Mouse (Mus musculus) cerebellum, adult 2 months (tissue): ENCODE measurements around the gene Aip. TPM values are rescaled to one million over a fixed set of nuclear protein-coding genes. Genes with fewer than 3 reads are reported as not detected.
A peak's percentile ranks its signal among the peaks of the same experiment; 100 is the strongest.

ENCODE experiments used
- DNase-seq, 2 experiments: peaks; one replicate each; pipeline ENCODE4 v3.0.0; 2021
- H3K27ac ChIP-seq: fragments of 200-500 bp; 2 replicates; pipeline ENCODE4 v1.5.1; 2012; ENCODE audit warnings: low read length, control low read depth, inconsistent platforms; ENCODE audit not compliant: insufficient read depth
- H3K27me3 ChIP-seq: fragments of 200-500 bp; 2 replicates; pipeline ENCODE4 v1.6.1; 2012; ENCODE audit warnings: inconsistent platforms, mild to moderate bottlenecking, low read length, moderate library complexity; ENCODE audit not compliant: control insufficient read depth, insufficient read depth
- H3K4me1 ChIP-seq: fragments of 200-500 bp; 2 replicates; pipeline ENCODE4 v1.6.1; 2011; ENCODE audit warnings: low read length; ENCODE audit not compliant: control insufficient read depth, insufficient read depth
- H3K4me3 ChIP-seq: fragments of 200-500 bp; replicated peaks from 2 replicates; pipeline ENCODE3; 2011; ENCODE audit warnings: mild to moderate bottlenecking, low read depth, low read length, control low read depth; ENCODE audit not compliant: insufficient read depth
- CTCF ChIP-seq: fragments of 200-500 bp; IDR thresholded peaks from 2 replicates; pipeline ENCODE4 v1.5.1; 2011; ENCODE audit warnings: low read depth, mild to moderate bottlenecking, control low read depth, low read length, moderate library complexity, borderline replicate concordance; ENCODE audit not compliant: insufficient read depth
- POLR2A ChIP-seq: fragments of 200-500 bp; IDR thresholded peaks from 2 replicates; pipeline ENCODE4 v1.6.1; 2011; ENCODE audit warnings: low read length, control low read depth, borderline replicate concordance; ENCODE audit not compliant: insufficient read depth
- WGBS: fragments of 180-500 bp; shearing (Covaris S2); methylation state at CpG from one replicate; pipeline ENCODE4 v1.1.7; 2018; 5-methylcytosine and 5-hydroxymethylcytosine counted together
- polyA plus RNA-seq: library from polyadenylated mRNA; depleted of rRNA; stranded (reverse); fragments of >200 nt; gene quantifications from 2 replicates; pipeline ENCODE4 v1.2.3, GENCODE M21; 2012

Aip gene
- polyA plus RNA-seq, 1 experiment, result 207 TPM

DNA sequence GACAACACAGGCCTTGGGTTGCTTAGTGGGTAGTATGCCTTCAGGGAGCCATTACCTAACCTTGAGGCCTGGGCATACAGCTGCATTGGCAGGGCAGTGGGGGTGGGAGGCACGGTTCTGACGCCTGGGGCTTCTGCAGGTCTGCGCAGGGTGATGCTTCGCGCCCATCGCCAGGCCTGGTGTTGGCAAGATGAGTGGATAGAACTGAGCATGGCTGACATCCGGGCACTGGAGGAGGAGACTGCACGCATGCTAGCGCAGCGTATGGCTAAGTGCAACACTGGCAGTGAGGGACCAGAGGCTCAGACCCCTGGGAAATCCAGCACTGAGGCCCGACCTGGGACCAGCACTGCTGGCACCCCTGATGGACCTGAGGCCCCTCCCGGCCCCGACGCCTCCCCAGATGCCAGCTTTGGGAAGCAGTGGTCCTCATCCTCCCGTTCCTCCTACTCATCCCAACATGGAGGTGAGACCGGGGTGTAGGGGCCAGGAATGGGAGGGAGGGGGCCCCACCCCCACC, 20.9 kb downstream of the Aip start:
- Histone ChIP-seq H3K27me3 (no peaks in the 10 kb centered on the region), H3K4me1 (peaks cover 26% of the 10 kb centered on the region), H3K27ac (no peak overlapping the region), H3K4me3 (no peak overlapping the region)
- WGBS, result 81% methylated on average over 16 of the region's 16 CpGs
- TF ChIP-seq POLR2A (no peak), CTCF (no peak)
- DNase-seq, result no peak

DNA sequence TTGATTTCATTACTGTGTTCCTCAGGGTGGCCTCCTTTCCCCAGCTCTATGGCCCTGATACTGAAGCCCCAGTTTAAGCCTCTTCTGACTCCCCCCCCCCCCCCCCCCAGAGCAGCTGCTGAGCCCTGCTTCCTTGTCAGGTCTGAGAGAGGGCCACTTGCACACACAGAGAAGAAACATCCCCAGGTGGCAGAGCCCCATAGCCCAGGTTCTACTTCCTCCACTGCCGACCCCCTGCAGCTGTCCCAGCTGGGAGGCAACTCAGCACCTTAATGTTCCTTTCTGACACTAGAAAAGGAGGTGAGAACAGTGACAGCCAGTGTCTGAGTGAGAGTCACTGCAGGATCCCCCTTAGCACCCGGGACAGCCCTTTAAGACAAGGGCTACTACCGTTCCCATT, 21.9 kb downstream of the Aip start:
- Histone ChIP-seq H3K27ac (peak overlapping the region; percentile 83; the same call in 1 of the 2 replicates), H3K4me1 (peaks cover 31% of the 10 kb centered on the region), H3K27me3 (no peaks in the 10 kb centered on the region), H3K4me3 (no peak overlapping the region)
- TF ChIP-seq CTCF (no peak), POLR2A (no peak)
- 65% methylated on average over 3 of the region's 3 CpGs for WGBS
- no peak for DNase-seq

GRCm38 (mm10) chr19:4103294-4103693, 22.4 kb downstream of the Aip start:
- Histone ChIP-seq H3K4me3 (peak overlapping the region; percentile 72), H3K27me3 (no peaks in the 10 kb centered on the region), H3K27ac (peak overlapping the region; percentile 83), H3K4me1 (peaks cover 34% of the 10 kb centered on the region)
- 63% methylated on average over 18 of the region's 18 CpGs for WGBS
- peak; percentile 43 to 56 for DNase-seq
- TF ChIP-seq CTCF (no peak), POLR2A (no peak)

DNA sequence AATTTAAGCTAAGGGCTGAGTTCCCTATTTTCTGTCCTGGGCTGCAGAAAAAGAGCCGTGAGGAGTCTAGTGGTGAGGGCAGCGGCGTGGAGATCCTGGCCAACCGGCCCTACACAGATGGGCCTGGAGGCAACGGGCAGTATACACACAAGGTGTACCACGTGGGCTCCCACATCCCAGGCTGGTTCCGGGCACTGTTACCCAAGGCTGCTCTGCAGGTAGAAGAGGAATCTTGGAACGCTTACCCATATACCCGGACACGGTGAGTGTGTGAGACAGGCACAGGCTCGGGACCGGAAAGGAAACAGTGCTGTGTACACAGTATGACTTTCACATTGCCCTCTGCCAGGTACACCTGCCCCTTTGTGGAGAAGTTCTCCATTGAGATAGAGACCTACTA, 23.0 kb downstream of the Aip start:
- WGBS, result 15% methylated on average over 12 of the region's 12 CpGs
- peaks cover 34% of the 10 kb centered on the region for H3K4me1 ChIP-seq
- H3K27me3 ChIP-seq, result no peaks in the 10 kb centered on the region
- peak; percentile 73 to 86 for DNase-seq
- no peak for TF ChIP-seq CTCF
- TF ChIP-seq POLR2A, result no peak
- peak overlapping the region; percentile 72 for H3K4me3 ChIP-seq
- peak overlapping the region; percentile 94 for H3K27ac ChIP-seq

DNA sequence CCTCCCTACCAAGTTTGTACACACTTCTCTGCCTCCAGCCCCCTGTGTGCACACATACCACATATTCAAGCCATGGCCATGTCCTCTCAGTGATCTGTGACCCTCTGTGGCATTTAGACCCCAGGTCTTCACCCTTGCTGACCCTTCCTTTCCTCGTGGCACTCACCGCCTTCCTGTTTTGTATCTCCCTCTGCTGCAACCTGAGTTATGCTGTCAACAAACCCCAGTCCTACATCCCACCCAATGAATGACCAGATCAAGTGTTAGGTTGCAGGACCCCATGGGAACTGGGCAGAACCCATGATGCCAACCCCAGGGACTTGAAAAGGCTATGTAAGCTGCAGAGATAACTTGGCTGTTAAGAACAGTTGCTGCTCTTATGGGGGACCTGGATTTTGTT, 23.6 kb downstream of the Aip start:
- 87% methylated on average over 2 of the region's 2 CpGs for WGBS
- H3K4me1 ChIP-seq, result peaks cover 34% of the 10 kb centered on the region
- no peak for DNase-seq
- H3K27me3 ChIP-seq, result no peaks in the 10 kb centered on the region
- H3K27ac ChIP-seq, result peak overlapping the region; percentile 94
- TF ChIP-seq POLR2A (no peak), CTCF (no peak)
- peak overlapping the region; percentile 72 for H3K4me3 ChIP-seq

GRCm38 (mm10) chr19:4101466-4101865, 24.2 kb downstream of the Aip start:
- DNase-seq, result peak; percentile 53 to 61
- Histone ChIP-seq H3K27me3 (no peaks in the 10 kb centered on the region), H3K4me1 (peaks cover 34% of the 10 kb centered on the region), H3K27ac (peak overlapping the region; percentile 94), H3K4me3 (peak overlapping the region; percentile 72)
- TF ChIP-seq POLR2A, result no peak
- TF ChIP-seq CTCF, result no peak
- WGBS, result 14% methylated on average over 6 of the region's 6 CpGs

DNA sequence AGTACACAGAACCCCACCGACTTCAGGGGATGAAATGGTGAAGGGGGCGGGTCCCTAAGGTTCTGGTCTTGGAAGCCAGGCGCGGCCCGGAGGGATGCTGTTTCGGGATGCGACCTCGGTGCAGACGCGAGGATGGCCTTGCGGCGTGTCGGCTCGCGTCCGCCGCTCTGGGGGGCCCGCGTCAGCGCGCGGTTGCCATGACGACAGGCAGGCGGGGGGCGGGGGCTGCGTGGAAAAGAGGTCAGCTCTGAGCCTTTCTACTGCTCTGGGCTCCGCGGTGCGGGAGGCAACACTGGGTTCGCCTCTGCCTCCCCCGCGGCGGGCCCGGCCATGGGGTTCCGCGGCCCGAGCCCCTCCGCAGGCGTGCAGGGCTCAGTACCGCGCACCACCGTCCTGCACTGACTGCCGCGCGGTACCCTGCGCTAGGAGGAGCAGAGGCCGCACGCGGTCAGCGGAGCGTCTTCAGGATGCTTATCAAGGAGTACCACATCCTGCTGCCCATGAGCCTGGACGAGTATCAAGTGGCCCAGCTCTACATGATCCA, 24.9 kb downstream of the Aip start:
- Histone ChIP-seq H3K4me1 (peaks cover 34% of the 10 kb centered on the region), H3K27ac (peak overlapping the region; percentile 94), H3K4me3 (peak overlapping the region; percentile 72), H3K27me3 (no peaks in the 10 kb centered on the region)
- peak; percentile 89 to 91 for DNase-seq
- TF ChIP-seq CTCF (no peak), POLR2A (0 out of 2 replicates have a peak, but pooled peaks have one; percentile 33)
- 1% methylated on average over 51 of the region's 52 CpGs for WGBS
